Mouse (Mus musculus) liver, embryonic 15.5 days (tissue): ENCODE results near the gene Epas1. TPM values are rescaled to one million over a fixed set of nuclear protein-coding genes. Genes with fewer than 3 reads are reported as not detected.

Experiments used
- ATAC-seq: fragments of 200-750 bp; cut with Nextera tagmentation; 2 replicates; pipeline ENCODE4 v1.8.0; 2017; ENCODE audit warnings: moderate number of reproducible peaks, mild to moderate bottlenecking, moderate library complexity; ENCODE audit not compliant: insufficient read depth
- H3K27ac ChIP-seq: fragments of 300-500 bp; sonication (generic); replicated peaks from 2 replicates; pipeline ENCODE4 v1.5.1; 2015; ENCODE audit warnings: mild to moderate bottlenecking, inconsistent platforms
- H3K27me3 ChIP-seq: fragments of 300-500 bp; sonication (generic); 2 replicates; pipeline ENCODE4 v1.6.1; 2015; ENCODE audit warnings: mild to moderate bottlenecking, inconsistent platforms
- H3K36me3 ChIP-seq: fragments of 300-500 bp; sonication (generic); replicated peaks from 2 replicates; pipeline ENCODE4 v1.6.1; 2015; ENCODE audit warnings: moderate library complexity, mild to moderate bottlenecking, inconsistent platforms
- H3K4me1 ChIP-seq: fragments of 300-500 bp; sonication (generic); replicated peaks from 2 replicates; pipeline ENCODE4 v1.6.1; 2015; ENCODE audit warnings: inconsistent platforms
- H3K4me2 ChIP-seq: fragments of 300-500 bp; sonication (generic); 2 replicates; pipeline ENCODE4 v1.6.1; 2015; ENCODE audit warnings: moderate library complexity, mild to moderate bottlenecking, inconsistent platforms
- H3K4me3 ChIP-seq: fragments of 300-500 bp; sonication (generic); replicated peaks from 2 replicates; pipeline ENCODE4 v1.5.1; 2015; ENCODE audit warnings: mild to moderate bottlenecking, inconsistent platforms
- H3K9ac ChIP-seq: fragments of 300-500 bp; sonication (generic); 2 replicates; pipeline ENCODE4 v1.6.1; 2015; ENCODE audit warnings: moderate library complexity, mild to moderate bottlenecking, inconsistent platforms
- H3K9me3 ChIP-seq: fragments of 300-500 bp; sonication (generic); replicated peaks from 2 replicates; pipeline ENCODE4 v1.6.1; 2016; ENCODE audit warnings: inconsistent platforms
- WGBS: fragments of 180-500 bp; shearing (Covaris S2); methylation state at CpG from one replicate; pipeline ENCODE4 v1.1.7; 2015; ENCODE audit warnings: mixed read lengths; ENCODE audit not compliant: insufficient replicate concordance; 5-methylcytosine and 5-hydroxymethylcytosine counted together
- polyA plus RNA-seq: library from polyadenylated mRNA; unstranded; fragments of >200 nt; fragmentation: Nextera tagmentation; extraction: Ambion mirVana; gene quantifications from 2 replicates; pipeline ENCODE4 v1.2.1, GENCODE M21; 2015

Gene Epas1
- polyA plus RNA-seq, 1 experiment from 2014 or later, result 2.6 TPM

DNA sequence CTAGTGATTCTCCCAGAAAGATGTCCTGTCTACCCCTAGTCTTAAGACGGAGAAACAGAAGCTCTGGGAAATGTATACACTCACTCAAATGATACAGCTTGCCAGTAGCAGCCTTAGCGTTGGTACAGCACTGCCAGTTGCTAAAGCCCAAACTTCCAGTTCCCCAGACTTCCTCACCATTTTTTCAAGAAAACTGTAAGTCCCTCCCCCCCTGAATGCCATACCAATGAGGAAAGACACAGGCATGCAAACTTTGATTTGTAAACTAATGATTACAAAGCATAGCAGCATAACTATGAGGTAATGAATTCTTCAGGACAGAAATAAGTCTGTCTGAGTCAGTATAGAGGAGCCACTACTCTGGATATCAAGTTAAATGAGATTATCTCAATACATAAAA lies 124.2 kb downstream of the Epas1 start:
- Histone ChIP-seq H3K36me3 (no peaks in the 10 kb centered on the region), H3K4me3 (no peak overlapping the region)
- WGBS, result 52% methylated on average over 2 of the region's 2 CpGs

GRCm38 (mm10) chr17:86880056-86880455 lies 126.6 kb downstream of the Epas1 start:
- Histone ChIP-seq H3K27ac (no peak overlapping the region), H3K4me3 (no peak overlapping the region), H3K4me2 (no peak overlapping the region), H3K4me1 (0 out of 2 replicates have a peak, but pooled peaks cover 9% of the 10 kb centered on the region), H3K9ac (no peak overlapping the region), H3K9me3 (no peaks in the 10 kb centered on the region), H3K36me3 (no peaks in the 10 kb centered on the region), H3K27me3 (no peaks in the 10 kb centered on the region)
- ATAC-seq, result no peak
- WGBS, result 70% methylated on average over 10 of the region's 10 CpGs

More for the DNA sequence above, 124.2 kb downstream of the Epas1 start:
- H3K9ac ChIP-seq, result no peak overlapping the region
- H3K9me3 ChIP-seq, result no peaks in the 10 kb centered on the region
- no peaks in the 10 kb centered on the region for H3K27me3 ChIP-seq
- ATAC-seq, result no peak
- H3K4me2 ChIP-seq, result no peak overlapping the region
- H3K27ac ChIP-seq, result no peak overlapping the region
- H3K4me1 ChIP-seq, result 0 out of 2 replicates have a peak, but pooled peaks cover 9% of the 10 kb centered on the region

- no peaks in the 10 kb centered on the region for H3K9me3 ChIP-seq
- H3K27me3 ChIP-seq, result no peaks in the 10 kb centered on the region
- H3K36me3 ChIP-seq, result no peaks in the 10 kb centered on the region
- H3K27ac ChIP-seq, result no peak overlapping the region
- no peak overlapping the region for H3K4me2 ChIP-seq
- WGBS, result 27% methylated on average over 4 of the region's 4 CpGs
- 0 out of 2 replicates have a peak, but pooled peaks cover 9% of the 10 kb centered on the region for H3K4me1 ChIP-seq
- H3K9ac ChIP-seq, result no peak overlapping the region
- no peak overlapping the region for H3K4me3 ChIP-seq
- no peak for ATAC-seq
Measured at GRCm38 (mm10) chr17:86880461-86881044, 127.1 kb downstream of the Epas1 start.

Other genes with a start within 250 kb of the Epas1 start
- gene Gm10309, start 248.5 kb upstream of the Epas1 start, polyA plus RNA-seq, result not detected in 2 replicates
- gene Tmem247, start 163.6 kb downstream of the Epas1 start, polyA plus RNA-seq, result not detected in 2 replicates
- gene Atp6v1e2, start 194.2 kb downstream of the Epas1 start, polyA plus RNA-seq, result not detected in 2 replicates
- gene Rhoq, start 209.4 kb downstream of the Epas1 start, polyA plus RNA-seq, result 1.4 TPM in 2 replicates